ENCODE assay signal across 17 mouse cellular contexts in genomic region chr16:22729096-22729495, GRCm38 (mm10).
DNase-seq lines count a peak whose midpoint lies in the region; TF ChIP-seq lines count a peak whose summit lies in the region.
"Had no signal": no experiment of that assay in that cellular context is flagged by ENCODE, and none has a peak within 500 bp of the region (broad histone marks: within the 10 kb centered on the region; RNA-seq: fewer than 3 reads in every experiment).

No protein-coding gene starts in this region.

- peaks cover 4% of the 10 kb centered on the region for H3K27me3 ChIP-seq in CH12.LX (replicated peaks)
- H3K27me3 ChIP-seq: Patski had no signal

- H3K36me3 ChIP-seq in CH12.LX (replicated peaks in 1 of 2; ENCODE audit: control insufficient read depth in 1 of 2, insufficient read depth in 1 of 2, low read length in 1 of 2), result no peaks in the 10 kb centered on the region
- H3K36me3 ChIP-seq: G1E had no signal

- no peak; the same call in none of the 2 replicates for TF ChIP-seq RAD21 in CH12.LX (IDR thresholded peaks at IDR 0.05; ENCODE audit: low read depth, low read length)

- peak overlapping the region; percentile 94 for H3K4me2 ChIP-seq in CH12.LX (ENCODE audit: insufficient read depth, low read depth, poor library complexity, severe bottlenecking)

- in situ Hi-C loops in CH12.LX (cut with MboI; ENCODE audit: low pct_ligation_motif_present, low pct_unique_long_range_greater_than_20kb, low sequenced_read_pairs), result no loop called here

- H3K9me3 ChIP-seq in CH12.LX (replicated peaks; ENCODE audit: low read length), result no peaks in the 10 kb centered on the region
- H3K9me3 ChIP-seq: G1E had no signal

- no peak for TF ChIP-seq POLR2A in CH12.LX (IDR thresholded peaks at IDR 0.05; ENCODE audit: low read depth, low read length)

- peaks cover 11 to 21% of the 10 kb centered on the region in 2 experiments for H3K4me1 ChIP-seq in CH12.LX (ENCODE audit: control insufficient read depth in 1 of 2, insufficient read depth in 2 of 2)

- DNase-seq in gastrocnemius, adult 2 months, result no peak
- no peak for DNase-seq in gastrocnemius, postnatal 4 days (ENCODE audit: low spot score in 2 of 2)
- DNase-seq in CH12.LX (ENCODE audit: extremely low read depth), result peak; percentile 65
- DNase-seq in layer of hippocampus, postnatal 36 days, result no peak
- DNase-seq: adrenal gland, adult 2 months; adrenal gland, adult 8-10 months; adrenal gland, postnatal 10 days; adrenal gland, postnatal 14 days; adrenal gland, postnatal 25 days; adrenal gland, postnatal 36 days; B cell, adult 2 months; cerebellum, adult 11 months; cerebellum, adult 11-12 months; cerebellum, adult 18-20 months; cerebellum, adult 2 months had no signal

- H3K27ac ChIP-seq in gastrocnemius, adult 2 months, result peak overlapping the region; percentile 61; the same call in 1 of the 2 replicates
- no peak overlapping the region for H3K27ac ChIP-seq in CH12.LX (ENCODE audit: insufficient read depth, low read depth)

- H3K4me3 ChIP-seq in gastrocnemius, adult 2 months, result no peak overlapping the region
- no peak overlapping the region for H3K4me3 ChIP-seq in CH12.LX (replicated peaks in 1 of 3; ENCODE audit: low read depth in 2 of 3, low read length in 2 of 3, poor library complexity in 1 of 3)

- no peak for TF ChIP-seq CTCF in gastrocnemius, adult 2 months (IDR thresholded peaks at IDR 0.05)
- no peak for TF ChIP-seq CTCF in CH12.LX (conservative IDR thresholded peaks at IDR 0.05 in 1 of 2, IDR thresholded peaks at IDR 0.05 in 1 of 2; ENCODE audit: low read depth in 2 of 2, low read length in 2 of 2)

- no peak overlapping the region for H3K9ac ChIP-seq in CH12.LX (ENCODE audit: insufficient read depth, low read depth)

- TF ChIP-seq EP300 in CH12.LX (IDR thresholded peaks at IDR 0.05; ENCODE audit: low read length), result peak; percentile 55; the same call in 1 of the 2 replicates

- H3K79me2 ChIP-seq in CH12.LX (replicated peaks; ENCODE audit: control insufficient read depth, extremely low read depth, insufficient read depth, poor library complexity, severe bottlenecking), result no peaks in the 10 kb centered on the region

- dilution Hi-C loops in CH12.LX (cut with MboI; ENCODE audit: extremely low pct_ligation_motif_present, extremely low pct_unique_long_range_greater_than_20kb, low sequenced_read_pairs), result no loop called here

- intact Hi-C loops in gastrocnemius, adult 2 months (cut with DNase I), result no loop called here

TF ChIP-seq in CH12.LX, 34 proteins besides CTCF, POLR2A, EP300 and RAD21:
- TF ChIP-seq TBP (conservative IDR thresholded peaks at IDR 0.05; ENCODE audit: low read depth, low read length), result no peak
- TF ChIP-seq RCOR1 (conservative IDR thresholded peaks at IDR 0.05; ENCODE audit: low read depth, low read length), result 0 out of 2 replicates have a peak, but pooled peaks have one; percentile 19
- peak; percentile 20 for TF ChIP-seq ETS1 (conservative IDR thresholded peaks at IDR 0.05; ENCODE audit: low read depth, low read length)
- TF ChIP-seq MAX (IDR thresholded peaks at IDR 0.05; ENCODE audit: low read length), result peak; percentile 54; the same call in 1 of the 2 replicates
- TF ChIP-seq USF1 (IDR thresholded peaks at IDR 0.05; ENCODE audit: low read depth, low read length), result no peak
- TF ChIP-seq MXI1 (IDR thresholded peaks at IDR 0.05; ENCODE audit: low read depth, low read length), result peak; percentile 63; the same call in 1 of the 2 replicates
- no peak for TF ChIP-seq SMC3 (IDR thresholded peaks at IDR 0.05; ENCODE audit: low read depth, low read length)
- no peak for TF ChIP-seq JUND (conservative IDR thresholded peaks at IDR 0.05; ENCODE audit: low read depth, low read length)
- no peak for TF ChIP-seq USF2 (conservative IDR thresholded peaks at IDR 0.05; ENCODE audit: low read depth, low read length)
- no peak for TF ChIP-seq MYC (IDR thresholded peaks at IDR 0.05; ENCODE audit: low read depth, low read length)
- no peak for TF ChIP-seq UBTF (IDR thresholded peaks at IDR 0.05; ENCODE audit: low read depth, low read length)
- peak; percentile 73 for TF ChIP-seq MAFK (IDR thresholded peaks at IDR 0.05; ENCODE audit: insufficient replicate concordance, low read length)
- TF ChIP-seq BHLHE40 (IDR thresholded peaks at IDR 0.05; ENCODE audit: low read depth, low read length), result peak; percentile 59
- no peak for TF ChIP-seq HCFC1 (IDR thresholded peaks at IDR 0.05; ENCODE audit: low read depth, low read length)
- TF ChIP-seq ELF1 (IDR thresholded peaks at IDR 0.05; ENCODE audit: low read depth, low read length), result no peak
- peak; percentile 43; the same call in 1 of the 2 replicates for TF ChIP-seq IRF4 (IDR thresholded peaks at IDR 0.05; ENCODE audit: low read depth, low read length)
- TF ChIP-seq ZKSCAN1 (IDR thresholded peaks at IDR 0.05; ENCODE audit: borderline replicate concordance, low read depth, low read length), result no peak
- TF ChIP-seq MEF2A (IDR thresholded peaks at IDR 0.05; ENCODE audit: borderline replicate concordance, low read depth, low read length), result peak; percentile 51; the same call in 1 of the 2 replicates
- no peak for TF ChIP-seq SIN3A (IDR thresholded peaks at IDR 0.05; ENCODE audit: low read length)
- TF ChIP-seq JUN (IDR thresholded peaks at IDR 0.05; ENCODE audit: insufficient read depth, low read depth, low read length), result 0 out of 2 replicates have a peak, but pooled peaks have one; percentile 3
TF ChIP-seq in CH12.LX: peak in this region for 9.
